Mouse (Mus musculus): ENCODE data around the gene Col1a1. TPM values are rescaled to one million over a fixed set of nuclear protein-coding genes. Genes with fewer than 3 reads are reported as not detected.

The Col1a1 gene
- polyA plus RNA-seq, 1 experiment, result 0.01 TPM

DNA sequence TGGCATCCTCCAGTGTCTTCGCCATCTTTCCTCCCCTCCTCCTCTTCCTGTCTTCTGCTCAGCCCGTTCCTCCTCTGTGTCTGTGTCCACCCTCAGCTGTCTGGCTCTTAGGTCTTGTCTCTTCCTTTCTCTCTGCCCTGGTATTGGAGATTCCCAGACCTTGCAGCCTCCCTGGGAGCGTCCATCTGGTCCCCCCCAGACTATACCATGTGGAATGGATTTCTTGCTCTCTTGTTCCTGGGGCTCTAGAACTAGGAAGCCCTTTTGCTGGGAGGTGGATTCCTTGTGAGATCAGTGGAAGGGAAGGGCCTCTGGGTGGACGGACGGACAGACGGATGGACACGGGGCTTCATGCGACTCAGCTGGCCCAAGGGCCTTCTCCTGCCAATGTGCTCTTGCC is 60.1 kb downstream of the Col1a1 start:
- TF ChIP-seq GATA1 (IDR thresholded peaks at IDR 0.05; ENCODE audit: low read length), result no peak

- no peak for TF ChIP-seq GATA1 (IDR thresholded peaks at IDR 0.05; ENCODE audit: low read length)
Measured at GRCm38 (mm10) chr11:94996984-94997383, 61.0 kb downstream of the Col1a1 start.

DNA sequence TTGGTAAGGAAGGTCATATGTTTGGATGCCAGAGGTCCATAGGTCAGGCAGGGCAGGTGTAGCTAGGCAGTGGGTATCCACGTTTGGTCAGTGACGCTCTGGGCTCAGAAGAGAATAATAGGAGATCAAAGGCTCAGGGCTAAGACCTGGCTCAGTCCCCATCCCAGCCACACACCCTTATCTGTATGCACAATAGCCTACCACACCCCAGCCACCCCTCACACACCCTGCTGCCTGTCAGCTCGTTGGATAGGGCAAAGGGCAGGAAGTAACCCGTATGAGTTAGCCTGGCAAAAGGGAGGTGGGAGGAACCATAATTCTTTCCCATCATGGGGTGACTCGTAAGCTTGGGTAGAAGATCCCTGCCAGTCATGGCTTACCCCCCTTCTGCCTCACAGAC is 61.6 kb downstream of the Col1a1 start:
- no peak for TF ChIP-seq GATA1 (IDR thresholded peaks at IDR 0.05; ENCODE audit: low read length)

- no peak for TF ChIP-seq GATA1 (IDR thresholded peaks at IDR 0.05; ENCODE audit: low read length)
Measured at GRCm38 (mm10) chr11:94998041-94998531, 62.1 kb downstream of the Col1a1 start.

- no peak for TF ChIP-seq GATA1 (IDR thresholded peaks at IDR 0.05; ENCODE audit: low read length)
Measured at GRCm38 (mm10) chr11:95000128-95000527, 64.1 kb downstream of the Col1a1 start.

DNA sequence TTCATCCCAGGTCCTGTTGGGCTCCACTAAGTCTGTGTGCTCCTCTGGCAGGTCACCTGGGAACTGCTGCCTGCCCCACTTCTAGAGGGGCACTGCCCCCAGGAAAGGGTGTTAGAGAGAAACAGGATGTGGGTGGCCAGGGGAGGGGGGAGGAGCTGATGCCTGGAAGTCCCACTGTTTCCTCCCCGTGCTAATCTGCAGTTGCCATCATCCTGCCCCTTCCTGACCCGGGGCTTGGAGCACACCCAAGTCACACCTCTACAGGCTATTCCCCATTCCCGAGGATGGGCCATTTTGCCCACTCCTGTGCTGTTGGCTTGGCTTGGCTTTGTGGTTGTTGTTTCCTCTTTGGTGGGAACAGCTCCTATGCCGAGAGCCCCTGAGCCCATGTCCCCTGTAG is 64.5 kb downstream of the Col1a1 start:
- no peak for TF ChIP-seq GATA1 (IDR thresholded peaks at IDR 0.05; ENCODE audit: low read length)

- TF ChIP-seq GATA1 (IDR thresholded peaks at IDR 0.05; ENCODE audit: low read length), result no peak
Measured at GRCm38 (mm10) chr11:95001058-95001457, 65.0 kb downstream of the Col1a1 start.

DNA sequence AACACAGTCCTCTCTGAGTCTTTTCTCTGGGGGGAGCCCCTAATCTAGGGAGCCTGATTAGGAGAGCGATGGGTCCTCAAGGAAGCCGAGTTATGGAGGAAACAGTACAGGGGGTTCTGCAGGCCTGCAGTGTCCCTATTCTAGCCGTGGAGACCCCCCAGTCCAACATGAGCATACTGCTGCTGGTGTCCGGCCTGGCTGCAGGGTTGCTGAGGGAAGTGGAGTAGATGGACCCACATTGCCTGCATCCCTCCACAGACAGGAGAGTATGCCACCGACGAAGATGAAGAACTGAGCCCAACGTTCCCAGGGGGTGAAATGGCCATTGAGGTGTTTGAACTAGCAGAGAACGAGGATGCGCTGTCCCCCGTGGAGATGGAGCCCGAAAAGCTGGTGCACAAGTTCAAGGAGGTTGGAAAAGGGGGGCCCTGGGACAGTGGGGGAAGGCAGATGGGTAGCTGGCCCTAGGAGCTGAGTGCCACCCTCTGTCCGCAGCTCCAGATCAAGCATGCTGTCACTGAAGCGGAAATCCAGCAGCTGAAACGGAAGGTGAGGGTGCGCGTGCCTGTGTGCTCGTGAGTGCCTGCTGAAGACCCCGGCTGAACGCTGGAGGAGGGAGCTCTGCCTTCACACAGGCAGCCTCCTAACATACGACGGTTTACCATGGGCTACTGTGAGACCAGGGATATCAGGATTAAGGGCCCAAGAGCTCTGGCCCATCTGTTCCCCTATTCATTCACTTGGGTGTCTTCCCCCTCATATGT is 65.7 kb downstream of the Col1a1 start:
- no peak for TF ChIP-seq GATA1 (IDR thresholded peaks at IDR 0.05; ENCODE audit: low read length)

Other genes with a start within 250 kb of the Col1a1 start
- gene Gm11541, start 231.7 kb upstream of the Col1a1 start, polyA plus RNA-seq (2012), result not detected in 2 replicates
- gene Cdc34b, start 194.4 kb upstream of the Col1a1 start, polyA plus RNA-seq (2012), result 0.06 and 0.12 TPM in 2 replicates
- not detected in 2 replicates for gene Tmem92, start 153.5 kb upstream of the Col1a1 start, polyA plus RNA-seq (2012)
- gene Hils1, start 31.4 kb downstream of the Col1a1 start, polyA plus RNA-seq (2012), result not detected in 2 replicates
- gene Sgca, start 40.1 kb downstream of the Col1a1 start, polyA plus RNA-seq (2012), result not detected in 2 replicates
- gene Ppp1r9b, start 54.8 kb downstream of the Col1a1 start, polyA plus RNA-seq (2012), result 208 and 249 TPM in 2 replicates
- gene Samd14, start 73.7 kb downstream of the Col1a1 start, polyA plus RNA-seq (2012), result 370 and 460 TPM in 2 replicates
- 32.6 and 36.2 TPM in 2 replicates for gene Pdk2, start 105.1 kb downstream of the Col1a1 start, polyA plus RNA-seq (2012)
- gene Itga3, start 140.6 kb downstream of the Col1a1 start, polyA plus RNA-seq (2012), result not detected in 2 replicates
- not detected in 2 replicates for gene Dlx3, start 183.9 kb downstream of the Col1a1 start, polyA plus RNA-seq (2012)
- gene Dlx4, start 210.0 kb downstream of the Col1a1 start, polyA plus RNA-seq (2012), result not detected in 2 replicates

Data from G1E-ER4 (cell line).